Mouse (Mus musculus) lung, embryonic 16.5 days (tissue): ENCODE results near the gene Gp1ba. TPM values are rescaled to one million over a fixed set of nuclear protein-coding genes. Genes with fewer than 3 reads are reported as not detected.

Experiments
- ATAC-seq: fragments of 200-750 bp; cut with Nextera tagmentation; 2 replicates; pipeline ENCODE4 v1.8.0; 2017; ENCODE audit warnings: low read depth, mild to moderate bottlenecking, moderate library complexity
- H3K27ac ChIP-seq: fragments of 300-500 bp; sonication (generic); 2 replicates; pipeline ENCODE4 v1.5.1; 2014; ENCODE audit warnings: mild to moderate bottlenecking, control low read depth, low read length
- H3K27me3 ChIP-seq: fragments of 300-500 bp; sonication (generic); 2 replicates; pipeline ENCODE4 v1.6.1; 2014; ENCODE audit warnings: low read depth, low read length, mixed read lengths; ENCODE audit not compliant: control insufficient read depth, insufficient read depth
- H3K36me3 ChIP-seq: fragments of 300-500 bp; sonication (generic); 2 replicates; pipeline ENCODE4 v1.6.1; 2014; ENCODE audit warnings: low read length; ENCODE audit not compliant: control insufficient read depth, insufficient read depth
- H3K4me1 ChIP-seq: fragments of 300-500 bp; sonication (generic); replicated peaks from 2 replicates; pipeline ENCODE4 v1.6.1; 2014; ENCODE audit warnings: low read length, mixed read lengths; ENCODE audit not compliant: control insufficient read depth, insufficient read depth
- H3K4me2 ChIP-seq: fragments of 300-500 bp; sonication (generic); 2 replicates; pipeline ENCODE4 v1.6.1; 2014; ENCODE audit warnings: low read depth, low read length, control low read depth
- H3K4me3 ChIP-seq: fragments of 300-500 bp; sonication (generic); 2 replicates; pipeline ENCODE4 v1.5.1; 2014; ENCODE audit warnings: mild to moderate bottlenecking, low read length, control low read depth
- H3K9ac ChIP-seq: fragments of 300-500 bp; sonication (generic); 2 replicates; pipeline ENCODE4 v1.6.1; 2014; ENCODE audit warnings: low read length, control low read depth
- H3K9me3 ChIP-seq: fragments of 300-500 bp; sonication (generic); 2 replicates; pipeline ENCODE4 v1.6.1; 2016; ENCODE audit warnings: low read length; ENCODE audit not compliant: control insufficient read depth
- WGBS: fragments of 180-500 bp; shearing (Covaris S2); extraction: QIAGEN DNeasy Blood & Tissue Kit; methylation state at CpG from one replicate; pipeline ENCODE4 v1.1.7; 2014; 5-methylcytosine and 5-hydroxymethylcytosine counted together
- polyA plus RNA-seq: library from polyadenylated mRNA; unstranded; fragments of >200 nt; fragmentation: Nextera tagmentation; extraction: Ambion mirVana; gene quantifications from 2 replicates; pipeline ENCODE4 v1.2.1, GENCODE M21; 2015

Gene Gp1ba
- 0.35 and 0.50 TPM in 2 replicates for polyA plus RNA-seq

- no peak within 1 kb of the TSS for H3K4me3 ChIP-seq
- WGBS = 11% methylated on average over 5 of the region's 5 CpGs
- H3K27me3 ChIP-seq = no peaks in the 10 kb centered on the region
These were observed at the start of gene Gp1ba for GRCm38 (mm10) chr11:70638714-70639278. Gp1ba (plus strand) TSS chr11:70639122.

GRCm38 (mm10) chr11:70591733-70592132 lies 47.2 kb upstream of the Gp1ba start:
- no peaks in the 10 kb centered on the region for H3K27me3 ChIP-seq
- no peak overlapping the region for H3K9ac ChIP-seq
- no peaks in the 10 kb centered on the region for H3K9me3 ChIP-seq
- no peak for ATAC-seq
- 0 out of 2 replicates have a peak, but pooled peaks cover 2% of the 10 kb centered on the region for H3K4me1 ChIP-seq
- 80% methylated on average over 1 of the region's 1 CpGs for WGBS
- H3K4me3 ChIP-seq = no peak overlapping the region
- H3K27ac ChIP-seq = no peak overlapping the region
- H3K4me2 ChIP-seq = no peak overlapping the region
- no peaks in the 10 kb centered on the region for H3K36me3 ChIP-seq

More at GRCm38 (mm10) chr11:70638714-70639278, at the start of gene Gp1ba:
- H3K36me3 ChIP-seq = peaks cover 4% of the 10 kb centered on the region; the same call in 1 of the 2 replicates
- H3K27ac ChIP-seq = no peak within 1 kb of the TSS
- H3K4me1 ChIP-seq = no peaks in the 10 kb centered on the region
- H3K9me3 ChIP-seq = no peaks in the 10 kb centered on the region
- ATAC-seq = no peak
- peak within 1 kb of the TSS; percentile 5; the same call in 1 of the 2 replicates for H3K9ac ChIP-seq
- no peak within 1 kb of the TSS for H3K4me2 ChIP-seq

DNA sequence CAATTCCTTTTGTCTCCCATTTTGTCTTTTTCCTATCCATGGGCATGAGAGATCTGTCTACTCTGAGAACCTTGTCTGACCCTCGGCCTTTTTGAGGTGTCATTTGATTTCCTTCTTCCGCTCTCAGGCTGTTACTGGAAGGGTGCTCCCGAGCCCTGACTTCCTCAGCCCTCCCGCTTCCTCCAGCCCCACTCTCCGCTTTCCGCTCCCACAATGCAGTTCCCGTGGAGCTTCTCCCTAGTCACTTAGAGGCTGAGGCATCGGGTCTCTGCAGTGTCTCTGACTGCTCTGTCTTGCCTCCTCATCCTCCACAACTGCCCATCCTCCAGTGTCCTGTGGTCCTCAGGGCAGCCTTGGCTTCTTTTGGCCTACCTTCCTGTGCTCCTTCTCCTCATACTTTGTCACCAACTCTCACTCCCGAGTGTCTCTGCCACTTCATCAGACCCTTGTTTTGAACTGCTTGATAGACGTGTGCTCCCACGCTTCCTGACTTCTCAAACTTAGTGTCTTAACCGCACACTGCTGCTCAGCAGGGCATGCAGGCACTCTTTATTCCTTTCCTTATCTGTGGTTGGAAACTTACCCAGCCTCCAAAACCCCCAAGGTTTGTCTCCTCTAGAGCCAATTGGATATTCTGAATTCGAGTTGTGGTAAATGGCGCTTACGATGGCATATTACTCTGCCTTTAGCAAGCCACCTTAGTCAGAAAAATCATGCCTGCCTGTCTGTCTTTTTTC lies 44.5 kb upstream of the Gp1ba start:
- Histone ChIP-seq H3K9ac (no peak overlapping the region), H3K9me3 (no peaks in the 10 kb centered on the region), H3K27me3 (no peaks in the 10 kb centered on the region), H3K4me1 (no peaks in the 10 kb centered on the region), H3K4me3 (no peak overlapping the region), H3K4me2 (no peak overlapping the region), H3K36me3 (peaks cover 4% of the 10 kb centered on the region; the same call in 1 of the 2 replicates), H3K27ac (no peak overlapping the region)
- peak; percentile 28; the same call in 1 of the 2 replicates for ATAC-seq
- WGBS = 59% methylated on average over 15 of the region's 15 CpGs

DNA sequence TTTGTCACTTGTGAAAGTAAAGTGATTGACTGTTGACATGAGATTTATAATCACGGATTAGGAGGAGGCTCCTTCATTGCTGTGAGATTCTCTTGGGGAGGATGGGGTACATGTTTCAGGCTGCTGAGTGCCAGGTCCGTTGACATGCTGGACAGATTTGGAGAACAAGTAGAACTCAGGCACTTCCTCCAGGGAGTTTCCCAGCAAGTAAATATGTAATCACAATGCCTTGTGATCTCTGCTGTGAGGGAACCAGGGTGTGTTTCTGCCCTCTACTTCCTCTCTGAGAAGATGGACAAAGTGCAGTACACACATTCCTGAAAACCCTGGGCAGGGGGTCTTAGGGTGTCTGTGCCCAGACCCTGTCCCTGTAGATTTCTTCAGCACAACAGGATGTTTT lies 43.3 kb upstream of the Gp1ba start:
- ATAC-seq = no peak; the same call in 1 of the 2 replicates
- no peak overlapping the region for H3K4me3 ChIP-seq
- peaks cover 9% of the 10 kb centered on the region for H3K36me3 ChIP-seq
- H3K27ac ChIP-seq = no peak overlapping the region; the same call in 1 of the 2 replicates
- H3K27me3 ChIP-seq = no peaks in the 10 kb centered on the region
- H3K4me2 ChIP-seq = no peak overlapping the region
- no peaks in the 10 kb centered on the region for H3K9me3 ChIP-seq
- WGBS = 34% methylated on average over 2 of the region's 2 CpGs
- H3K9ac ChIP-seq = no peak overlapping the region
- no peaks in the 10 kb centered on the region for H3K4me1 ChIP-seq

- 61% methylated on average over 4 of the region's 4 CpGs for WGBS
- Histone ChIP-seq H3K4me3 (no peak overlapping the region), H3K9ac (no peak overlapping the region), H3K36me3 (peaks cover 9% of the 10 kb centered on the region), H3K4me2 (no peak overlapping the region), H3K4me1 (no peaks in the 10 kb centered on the region), H3K9me3 (no peaks in the 10 kb centered on the region), H3K27me3 (no peaks in the 10 kb centered on the region), H3K27ac (no peak overlapping the region)
- ATAC-seq = no peak
These were observed 42.8 kb upstream of the Gp1ba start for GRCm38 (mm10) chr11:70596094-70596493.

DNA sequence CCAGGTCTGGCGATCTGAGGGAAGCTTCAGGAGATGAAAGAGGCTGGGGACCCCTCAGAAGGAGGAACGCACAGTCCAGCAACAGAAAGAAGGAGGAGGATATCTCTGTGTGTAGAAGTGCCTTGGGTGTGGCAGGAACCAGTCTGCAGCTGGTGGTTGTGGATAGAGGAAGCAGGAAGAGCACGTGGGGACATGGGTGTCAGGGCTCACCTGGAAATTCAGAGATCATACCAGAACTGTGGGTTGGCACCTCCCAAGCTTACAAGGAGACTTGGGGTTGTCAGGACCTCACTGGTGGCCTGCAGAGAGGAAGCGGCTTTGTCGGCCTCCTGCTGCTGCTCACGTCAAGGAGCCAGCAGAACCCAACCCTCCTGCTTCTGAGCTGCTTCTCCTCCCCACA lies 41.6 kb upstream of the Gp1ba start:
- 73% methylated on average over 6 of the region's 6 CpGs for WGBS
- no peak for ATAC-seq
- H3K27me3 ChIP-seq = no peaks in the 10 kb centered on the region

DNA sequence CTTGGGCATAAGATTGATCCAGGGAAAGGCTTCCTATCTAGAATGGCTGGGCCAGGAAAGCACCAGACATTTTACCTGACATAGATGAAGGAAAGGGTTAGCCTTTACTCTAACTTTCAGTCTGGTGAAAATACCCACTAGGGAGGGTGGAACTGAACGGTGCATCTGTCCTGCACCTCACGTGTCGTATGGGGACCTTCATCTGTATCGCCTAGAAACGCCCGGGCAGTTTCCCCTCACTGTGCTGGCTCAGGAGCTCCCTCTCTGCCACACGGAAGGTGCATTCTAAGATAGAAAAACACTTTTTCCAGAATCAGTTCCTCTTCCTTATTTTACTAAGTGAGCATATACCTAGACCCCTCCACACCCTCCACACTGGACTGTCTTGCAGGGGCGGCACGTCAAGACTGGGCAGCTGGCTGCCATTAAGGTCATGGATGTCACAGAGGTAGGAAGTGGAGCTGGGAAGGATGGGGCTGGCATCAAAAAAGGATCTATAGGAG lies 40.4 kb upstream of the Gp1ba start:
- ATAC-seq = no peak
- H3K36me3 ChIP-seq = peaks cover 11% of the 10 kb centered on the region
- WGBS = 86% methylated on average over 9 of the region's 9 CpGs

More for the DNA sequence above, 41.6 kb upstream of the Gp1ba start:
- Histone ChIP-seq H3K27ac (no peak overlapping the region), H3K36me3 (peaks cover 11% of the 10 kb centered on the region), H3K9me3 (no peaks in the 10 kb centered on the region), H3K4me1 (no peaks in the 10 kb centered on the region), H3K4me2 (no peak overlapping the region), H3K4me3 (no peak overlapping the region), H3K9ac (no peak overlapping the region)

DNA sequence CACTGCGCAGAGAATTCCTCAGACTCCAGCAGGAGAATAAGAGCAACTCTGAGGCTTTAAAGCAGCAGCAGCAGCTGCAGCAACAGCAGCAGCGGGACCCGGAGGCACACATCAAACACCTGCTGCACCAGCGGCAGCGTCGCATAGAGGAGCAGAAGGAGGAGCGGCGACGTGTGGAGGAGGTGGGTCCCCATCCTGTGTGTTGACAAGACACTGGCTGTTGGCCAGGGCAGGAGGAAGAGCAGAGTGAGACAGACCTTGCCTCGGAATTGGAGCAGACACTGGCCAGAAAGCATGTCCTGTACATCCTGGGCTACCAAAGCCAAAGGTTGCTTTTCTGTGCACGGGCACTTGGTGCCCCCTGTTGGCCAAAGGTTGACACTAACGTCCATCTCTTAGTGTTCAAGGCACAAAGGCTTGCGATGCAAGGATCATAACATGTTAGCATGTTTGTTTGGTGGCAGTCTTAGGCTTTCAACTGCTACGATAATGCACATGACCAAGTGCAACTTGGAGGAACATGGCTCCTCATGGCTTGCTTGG lies 33.8 kb upstream of the Gp1ba start:
- H3K9me3 ChIP-seq = no peaks in the 10 kb centered on the region
- H3K36me3 ChIP-seq = peaks cover 32% of the 10 kb centered on the region
- no peak overlapping the region for H3K9ac ChIP-seq
- no peak overlapping the region for H3K4me3 ChIP-seq
- H3K27me3 ChIP-seq = no peaks in the 10 kb centered on the region
- H3K27ac ChIP-seq = no peak overlapping the region
- no peaks in the 10 kb centered on the region for H3K4me1 ChIP-seq
- H3K4me2 ChIP-seq = no peak overlapping the region
- 58% methylated on average over 14 of the region's 14 CpGs for WGBS
- peak; percentile 37 for ATAC-seq

More for the DNA sequence above, 40.4 kb upstream of the Gp1ba start:
- no peak overlapping the region for H3K27ac ChIP-seq
- no peak overlapping the region for H3K4me3 ChIP-seq
- H3K4me1 ChIP-seq = no peaks in the 10 kb centered on the region
- no peaks in the 10 kb centered on the region for H3K9me3 ChIP-seq
- no peak overlapping the region for H3K4me2 ChIP-seq
- no peaks in the 10 kb centered on the region for H3K27me3 ChIP-seq
- H3K9ac ChIP-seq = no peak overlapping the region

DNA sequence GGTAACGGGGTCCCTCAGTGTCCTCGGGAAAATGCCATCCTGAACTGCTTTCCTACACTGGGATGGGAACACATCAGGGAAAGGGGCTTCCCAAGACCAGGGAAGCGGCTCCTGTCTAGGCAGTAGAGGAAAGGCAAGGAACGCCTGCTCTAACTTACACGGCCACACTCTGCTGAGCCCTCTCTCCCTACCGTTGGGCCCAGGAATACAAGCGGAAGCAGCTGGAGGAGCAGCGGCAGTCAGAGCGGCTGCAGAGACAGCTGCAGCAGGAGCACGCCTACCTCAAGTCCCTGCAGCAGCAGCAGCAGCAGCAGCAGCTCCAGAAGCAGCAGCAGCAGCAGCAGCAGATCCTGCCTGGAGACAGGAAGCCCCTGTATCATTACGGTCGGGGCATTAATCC lies 32.2 kb upstream of the Gp1ba start:
- Histone ChIP-seq H3K27me3 (no peaks in the 10 kb centered on the region), H3K4me2 (no peak overlapping the region), H3K4me3 (no peak overlapping the region), H3K36me3 (peaks cover 36% of the 10 kb centered on the region), H3K27ac (no peak overlapping the region), H3K9ac (no peak overlapping the region), H3K4me1 (no peaks in the 10 kb centered on the region), H3K9me3 (no peaks in the 10 kb centered on the region)
- no peak for ATAC-seq
- 73% methylated on average over 12 of the region's 12 CpGs for WGBS
